Mouse (Mus musculus) brown adipose tissue, adult 24 weeks (tissue): Measurements from ENCODE around the gene Mapk12. TPM values are rescaled to one million over a fixed set of nuclear protein-coding genes. Genes with fewer than 3 reads are reported as not detected.

Experiments
- H3K27ac ChIP-seq: fragments of 200-500 bp; replicated peaks from 2 replicates; pipeline ENCODE4 v1.5.1; 2012; ENCODE audit warnings: low read depth, mild to moderate bottlenecking, low read length
- H3K4me1 ChIP-seq: fragments of 200-500 bp; 2 replicates; pipeline ENCODE4 v1.6.1; 2012; ENCODE audit warnings: low read length, mixed read lengths; ENCODE audit not compliant: control insufficient read depth, insufficient read depth, insufficient read length
- H3K4me3 ChIP-seq: fragments of 200-500 bp; 2 replicates; pipeline ENCODE4 v1.5.1; 2012; ENCODE audit warnings: low read depth, mild to moderate bottlenecking, low read length, moderate library complexity; ENCODE audit not compliant: insufficient read depth
- polyA plus RNA-seq: library from polyadenylated mRNA; stranded (reverse); fragments of >200 nt; gene quantifications from 2 replicates; pipeline ENCODE4 v1.2.4, GENCODE M21; 2012; ENCODE audit not compliant: missing spikeins, insufficient read depth, insufficient read length

Mapk12 gene
- polyA plus RNA-seq, 1 experiment, result 6.6 TPM

GRCm38 (mm10) chr15:89149271-89150040, 9.0 kb upstream of the Mapk12 start, which contains the start of gene Mapk11:
TSS of gene Mapk11 (minus strand) at chr15:89149628.
- peak within 1 kb of the TSS; percentile 40 for H3K27ac ChIP-seq

GRCm38 (mm10) chr15:89148496-89149270, 8.2 kb upstream of the Mapk12 start:
- Histone ChIP-seq H3K4me3 (peak overlapping the region; percentile 79), H3K4me1 (peaks cover 14% of the 10 kb centered on the region; the same call in 1 of the 2 replicates), H3K27ac (peak overlapping the region; percentile 15; the same call in 1 of the 2 replicates)

More at GRCm38 (mm10) chr15:89149271-89150040, 9.0 kb upstream of the Mapk12 start, which contains the start of gene Mapk11:
- peak within 1 kb of the TSS; percentile 79 for H3K4me3 ChIP-seq
- H3K4me1 ChIP-seq, result peaks cover 14% of the 10 kb centered on the region; the same call in 1 of the 2 replicates

GRCm38 (mm10) chr15:89147895-89148294, 7.4 kb upstream of the Mapk12 start:
- Histone ChIP-seq H3K4me1 (peaks cover 15% of the 10 kb centered on the region; the same call in 1 of the 2 replicates), H3K27ac (no peak overlapping the region), H3K4me3 (no peak overlapping the region)

GRCm38 (mm10) chr15:89147456-89147855, 7.0 kb upstream of the Mapk12 start:
- Histone ChIP-seq H3K4me3 (no peak overlapping the region), H3K4me1 (peaks cover 19% of the 10 kb centered on the region), H3K27ac (no peak overlapping the region)

GRCm38 (mm10) chr15:89147024-89147423, 6.5 kb upstream of the Mapk12 start:
- Histone ChIP-seq H3K4me1 (peaks cover 24% of the 10 kb centered on the region), H3K4me3 (no peak overlapping the region), H3K27ac (no peak overlapping the region)

GRCm38 (mm10) chr15:89146537-89146936, 6.0 kb upstream of the Mapk12 start:
- no peak overlapping the region for H3K27ac ChIP-seq
- peaks cover 24% of the 10 kb centered on the region for H3K4me1 ChIP-seq
- no peak overlapping the region for H3K4me3 ChIP-seq

- no peak overlapping the region for H3K4me3 ChIP-seq
- no peak overlapping the region for H3K27ac ChIP-seq
- H3K4me1 ChIP-seq, result peaks cover 31% of the 10 kb centered on the region
Observed at GRCm38 (mm10) chr15:89145813-89146350, 5.4 kb upstream of the Mapk12 start.

- Histone ChIP-seq H3K4me3 (no peak overlapping the region), H3K27ac (no peak overlapping the region), H3K4me1 (peaks cover 30% of the 10 kb centered on the region)
Observed at GRCm38 (mm10) chr15:89144965-89145364, 4.5 kb upstream of the Mapk12 start.

GRCm38 (mm10) chr15:89143134-89143533, 2.6 kb upstream of the Mapk12 start:
- peaks cover 30% of the 10 kb centered on the region for H3K4me1 ChIP-seq
- H3K27ac ChIP-seq, result no peak overlapping the region
- no peak overlapping the region for H3K4me3 ChIP-seq

GRCm38 (mm10) chr15:89141905-89142304, 1.4 kb upstream of the Mapk12 start:
- H3K4me3 ChIP-seq, result no peak overlapping the region
- no peak overlapping the region for H3K27ac ChIP-seq
- peaks cover 27% of the 10 kb centered on the region for H3K4me1 ChIP-seq

GRCm38 (mm10) chr15:89141443-89141842, 940 bp upstream of the Mapk12 start:
- Histone ChIP-seq H3K27ac (0 out of 2 replicates have a peak overlapping the region, but pooled peaks have one; percentile 38), H3K4me1 (peaks cover 24% of the 10 kb centered on the region), H3K4me3 (no peak overlapping the region)

GRCm38 (mm10) chr15:89140048-89140658, 350 bp downstream of the Mapk12 start:
- H3K4me1 ChIP-seq, result peaks cover 24% of the 10 kb centered on the region
- H3K4me3 ChIP-seq, result peak overlapping the region; percentile 70
- H3K27ac ChIP-seq, result peak overlapping the region; percentile 80

- Histone ChIP-seq H3K27ac (no peak overlapping the region), H3K4me3 (no peak overlapping the region), H3K4me1 (peaks cover 24% of the 10 kb centered on the region)
Observed at GRCm38 (mm10) chr15:89138531-89138930, 2.0 kb downstream of the Mapk12 start.

- Histone ChIP-seq H3K4me1 (peaks cover 24% of the 10 kb centered on the region), H3K4me3 (no peak overlapping the region; the same call in 1 of the 2 replicates), H3K27ac (no peak overlapping the region)
Observed at GRCm38 (mm10) chr15:89138046-89138405, 2.5 kb downstream of the Mapk12 start.
